Mouse (Mus musculus) liver, embryonic 16.5 days (tissue): Measurements from ENCODE around the gene Prmt8. TPM values are rescaled to one million over a fixed set of nuclear protein-coding genes. Genes with fewer than 3 reads are reported as not detected.

Source experiments
- ATAC-seq: fragments of 200-750 bp; cut with Nextera tagmentation; 2 replicates; pipeline ENCODE4 v1.8.0; 2017; ENCODE audit warnings: low read depth, mild to moderate bottlenecking, moderate number of reproducible peaks, moderate library complexity
- H3K27ac ChIP-seq: fragments of 300-500 bp; sonication (generic); 2 replicates; pipeline ENCODE4 v1.5.1; 2014; ENCODE audit warnings: mild to moderate bottlenecking, low read length
- H3K27me3 ChIP-seq: fragments of 300-500 bp; sonication (generic); 2 replicates; pipeline ENCODE4 v1.6.1; 2014; ENCODE audit warnings: low read depth, low read length, mixed read lengths; ENCODE audit not compliant: control insufficient read depth, insufficient read depth
- H3K36me3 ChIP-seq: fragments of 300-500 bp; sonication (generic); 2 replicates; pipeline ENCODE4 v1.6.1; 2014; ENCODE audit warnings: mild to moderate bottlenecking; ENCODE audit not compliant: control insufficient read depth, insufficient read depth
- H3K4me1 ChIP-seq: fragments of 300-500 bp; sonication (generic); 2 replicates; pipeline ENCODE4 v1.6.1; 2014; ENCODE audit warnings: low read depth, low read length, mixed read lengths; ENCODE audit not compliant: control insufficient read depth
- H3K4me2 ChIP-seq: fragments of 300-500 bp; sonication (generic); 2 replicates; pipeline ENCODE4 v1.6.1; 2014; ENCODE audit warnings: low read depth, low read length, mixed read lengths
- H3K4me3 ChIP-seq: fragments of 300-500 bp; sonication (generic); 2 replicates; pipeline ENCODE4 v1.5.1; 2014; ENCODE audit warnings: low read depth, mild to moderate bottlenecking, low read length
- H3K9ac ChIP-seq: fragments of 300-500 bp; sonication (generic); 2 replicates; pipeline ENCODE4 v1.6.1; 2014; ENCODE audit warnings: low read depth, low read length
- H3K9me3 ChIP-seq: fragments of 300-500 bp; sonication (generic); replicated peaks from 2 replicates; pipeline ENCODE4 v1.6.1; 2016; ENCODE audit warnings: low read length; ENCODE audit not compliant: control insufficient read depth
- WGBS: fragments of 180-500 bp; shearing (Covaris S2); extraction: QIAGEN DNeasy Blood & Tissue Kit; methylation state at CpG from one replicate; pipeline ENCODE4 v1.1.7; 2014; ENCODE audit not compliant: insufficient replicate concordance; 5-methylcytosine and 5-hydroxymethylcytosine counted together
- polyA plus RNA-seq: library from polyadenylated mRNA; unstranded; fragments of >200 nt; fragmentation: Nextera tagmentation; extraction: Ambion mirVana; gene quantifications from 2 replicates; pipeline ENCODE4 v1.2.1, GENCODE M21; 2015

The Prmt8 gene
- polyA plus RNA-seq, 1 experiment from 2014 or later: not detected

- H3K27me3 ChIP-seq: no peaks in the 10 kb centered on the region
- no peak overlapping the region for H3K4me3 ChIP-seq
- no peaks in the 10 kb centered on the region for H3K36me3 ChIP-seq
- no peak for ATAC-seq
- no peaks in the 10 kb centered on the region for H3K9me3 ChIP-seq
- H3K9ac ChIP-seq: no peak overlapping the region
- 63% methylated on average over 5 of the region's 5 CpGs for WGBS
- H3K27ac ChIP-seq: no peak overlapping the region
- no peaks in the 10 kb centered on the region for H3K4me1 ChIP-seq
- H3K4me2 ChIP-seq: no peak overlapping the region
Measured at GRCm38 (mm10) chr6:127715428-127715827, 53.8 kb downstream of the Prmt8 start.

GRCm38 (mm10) chr6:127714906-127715305, 54.4 kb downstream of the Prmt8 start:
- H3K9ac ChIP-seq: no peak overlapping the region
- H3K4me2 ChIP-seq: no peak overlapping the region
- H3K27me3 ChIP-seq: no peaks in the 10 kb centered on the region
- H3K4me3 ChIP-seq: no peak overlapping the region
- H3K27ac ChIP-seq: no peak overlapping the region
- H3K4me1 ChIP-seq: no peaks in the 10 kb centered on the region
- ATAC-seq: no peak
- H3K36me3 ChIP-seq: no peaks in the 10 kb centered on the region
- WGBS: 59% methylated on average over 5 of the region's 5 CpGs
- H3K9me3 ChIP-seq: no peaks in the 10 kb centered on the region

GRCm38 (mm10) chr6:127708218-127708628, 61.0 kb downstream of the Prmt8 start:
- ATAC-seq: no peak
- H3K36me3 ChIP-seq: no peaks in the 10 kb centered on the region
- WGBS: 53% methylated on average over 1 of the region's 1 CpGs
- no peaks in the 10 kb centered on the region for H3K4me1 ChIP-seq
- H3K9ac ChIP-seq: no peak overlapping the region
- H3K4me2 ChIP-seq: no peak overlapping the region
- no peaks in the 10 kb centered on the region for H3K9me3 ChIP-seq
- no peak overlapping the region for H3K4me3 ChIP-seq
- no peaks in the 10 kb centered on the region for H3K27me3 ChIP-seq
- H3K27ac ChIP-seq: no peak overlapping the region

GRCm38 (mm10) chr6:127701036-127701783, 68.1 kb downstream of the Prmt8 start:
- H3K36me3 ChIP-seq: no peaks in the 10 kb centered on the region
- 47% methylated on average over 10 of the region's 11 CpGs for WGBS
- H3K27me3 ChIP-seq: no peaks in the 10 kb centered on the region
- H3K4me3 ChIP-seq: no peak overlapping the region
- H3K4me1 ChIP-seq: no peaks in the 10 kb centered on the region
- H3K27ac ChIP-seq: no peak overlapping the region
- no peaks in the 10 kb centered on the region for H3K9me3 ChIP-seq
- no peak for ATAC-seq
- H3K9ac ChIP-seq: no peak overlapping the region
- H3K4me2 ChIP-seq: no peak overlapping the region

GRCm38 (mm10) chr6:127693681-127694080, 75.6 kb downstream of the Prmt8 start:
- no peak overlapping the region for H3K27ac ChIP-seq
- ATAC-seq: no peak
- 64% methylated on average over 7 of the region's 7 CpGs for WGBS
- no peak overlapping the region for H3K9ac ChIP-seq
- H3K4me2 ChIP-seq: no peak overlapping the region
- H3K27me3 ChIP-seq: no peaks in the 10 kb centered on the region
- no peaks in the 10 kb centered on the region for H3K9me3 ChIP-seq
- no peaks in the 10 kb centered on the region for H3K36me3 ChIP-seq
- no peak overlapping the region for H3K4me3 ChIP-seq
- H3K4me1 ChIP-seq: no peaks in the 10 kb centered on the region

- Histone ChIP-seq H3K4me2 (no peak overlapping the region), H3K4me3 (no peak overlapping the region), H3K9me3 (no peaks in the 10 kb centered on the region), H3K27ac (no peak overlapping the region), H3K36me3 (no peaks in the 10 kb centered on the region), H3K4me1 (no peaks in the 10 kb centered on the region), H3K27me3 (no peaks in the 10 kb centered on the region), H3K9ac (no peak overlapping the region)
- ATAC-seq: no peak
- WGBS: 39% methylated on average over 7 of the region's 7 CpGs
Measured at GRCm38 (mm10) chr6:127692298-127692697, 77.0 kb downstream of the Prmt8 start.

- Histone ChIP-seq H3K36me3 (no peaks in the 10 kb centered on the region), H3K27me3 (no peaks in the 10 kb centered on the region), H3K9me3 (no peaks in the 10 kb centered on the region), H3K4me3 (no peak overlapping the region), H3K27ac (no peak overlapping the region), H3K4me1 (no peaks in the 10 kb centered on the region), H3K9ac (no peak overlapping the region), H3K4me2 (no peak overlapping the region)
- no peak for ATAC-seq
- 64% methylated on average over 6 of the region's 6 CpGs for WGBS
Measured at GRCm38 (mm10) chr6:127687181-127687860, 82.0 kb downstream of the Prmt8 start.

GRCm38 (mm10) chr6:127684981-127685380, 84.3 kb downstream of the Prmt8 start:
- H3K27me3 ChIP-seq: no peaks in the 10 kb centered on the region
- H3K9me3 ChIP-seq: no peaks in the 10 kb centered on the region
- H3K27ac ChIP-seq: no peak overlapping the region
- H3K4me2 ChIP-seq: no peak overlapping the region
- no peak overlapping the region for H3K4me3 ChIP-seq
- 56% methylated on average over 4 of the region's 4 CpGs for WGBS
- H3K9ac ChIP-seq: no peak overlapping the region
- no peak for ATAC-seq
- H3K36me3 ChIP-seq: no peaks in the 10 kb centered on the region
- no peaks in the 10 kb centered on the region for H3K4me1 ChIP-seq

- no peak overlapping the region for H3K9ac ChIP-seq
- no peak overlapping the region for H3K27ac ChIP-seq
- no peak for ATAC-seq
- no peaks in the 10 kb centered on the region for H3K27me3 ChIP-seq
- no peak overlapping the region for H3K4me3 ChIP-seq
- no peaks in the 10 kb centered on the region for H3K9me3 ChIP-seq
- no peak overlapping the region for H3K4me2 ChIP-seq
- no peaks in the 10 kb centered on the region for H3K4me1 ChIP-seq
- WGBS: 44% methylated on average over 8 of the region's 8 CpGs
- no peaks in the 10 kb centered on the region for H3K36me3 ChIP-seq
Measured at GRCm38 (mm10) chr6:127683561-127683960, 85.7 kb downstream of the Prmt8 start.
